Mouse (Mus musculus) heart, postnatal 0 days (tissue): Measurements from ENCODE around the gene Hist3h2a.

Source experiments
- CTCF ChIP-seq: IDR thresholded peaks from 2 replicates; pipeline ENCODE4 v1.5.1; 2016; ENCODE audit warnings: antibody characterized with exemption, control low read depth, low read depth
- EP300 ChIP-seq: IDR thresholded peaks from 2 replicates; pipeline ENCODE4 v1.6.1; 2016; ENCODE audit warnings: antibody characterized with exemption, low read depth

DNA sequence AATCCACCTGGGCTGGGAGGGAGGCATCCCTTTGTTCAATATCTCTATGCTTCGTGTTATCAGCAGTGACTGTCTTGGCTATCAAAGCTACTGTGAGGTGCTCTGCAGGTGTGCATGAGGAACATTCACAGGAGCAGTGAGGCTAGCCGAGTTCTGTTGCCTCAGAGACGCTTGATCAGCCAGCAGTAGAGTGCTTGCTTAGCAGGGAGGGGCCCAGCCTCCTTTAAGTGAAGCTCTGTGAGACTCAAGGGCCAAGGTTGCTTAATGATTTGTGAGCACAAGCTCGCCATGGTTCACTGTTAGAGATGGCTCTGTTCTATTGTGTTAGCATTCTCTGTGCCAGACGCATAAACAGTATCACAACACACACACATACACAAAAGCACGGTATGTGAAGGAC lies 15.2 kb downstream of the Hist3h2a start:
- no peak for TF ChIP-seq CTCF
- no peak for TF ChIP-seq EP300
